Mouse (Mus musculus) bone marrow, adult 2 months (tissue): Measurements from ENCODE around the gene Zfp715.

Source experiments
- CTCF ChIP-seq: fragments of 200-500 bp; IDR thresholded peaks from 2 replicates; pipeline ENCODE4 v1.5.1; 2011; ENCODE audit warnings: low read length, control low read depth; ENCODE audit not compliant: control insufficient read depth, insufficient read depth
- POLR2A ChIP-seq: fragments of 200-500 bp; IDR thresholded peaks from 2 replicates; pipeline ENCODE4 v1.6.1; 2011; ENCODE audit warnings: low read depth, mild to moderate bottlenecking, control low read depth, low read length, borderline replicate concordance; ENCODE audit not compliant: control insufficient read depth

DNA sequence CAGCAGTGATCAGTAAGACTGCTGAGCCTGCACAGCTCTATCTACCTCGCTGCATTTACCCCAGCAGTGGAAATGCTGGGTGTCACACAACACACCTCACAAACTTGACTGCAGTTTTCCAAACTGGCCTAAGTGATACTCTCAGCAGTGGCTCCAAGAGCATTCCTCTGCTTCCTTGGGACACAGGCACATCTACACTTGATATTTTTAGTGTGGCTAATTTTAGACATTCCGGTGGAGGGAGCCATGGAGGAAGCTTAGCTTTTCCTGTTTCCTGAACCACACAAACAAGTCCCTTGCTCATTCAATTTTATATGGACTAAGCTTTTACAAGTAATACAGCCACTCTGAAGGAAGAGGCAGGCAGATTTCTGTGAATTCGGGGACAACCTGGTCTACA lies 7.9 kb downstream of the Zfp715 start:
- TF ChIP-seq CTCF (no peak), POLR2A (no peak)
